Mouse (Mus musculus): ENCODE data around the gene Timm17b. TPM values are rescaled to one million over a fixed set of nuclear protein-coding genes. Genes with fewer than 3 reads are reported as not detected.

The Timm17b gene
- total and polyA plus RNA-seq, 3 experiments, result 33.1 to 76.7 (median 38.8) TPM

- TF ChIP-seq ZKSCAN1 (IDR thresholded peaks at IDR 0.05; ENCODE audit: borderline replicate concordance, low read depth, low read length), result no peak
- no peak for TF ChIP-seq GABPA (IDR thresholded peaks at IDR 0.05; ENCODE audit: insufficient replicate concordance, low read depth, low read length)
- TF ChIP-seq E2F4 (IDR thresholded peaks at IDR 0.05; ENCODE audit: insufficient replicate concordance, low read depth, low read length), result no peak
- TF ChIP-seq CTCF (conservative IDR thresholded peaks at IDR 0.05 in 1 of 2, IDR thresholded peaks at IDR 0.05 in 1 of 2; ENCODE audit: low read depth in 2 of 2, low read length in 2 of 2), result no peak
- no peak for TF ChIP-seq USF2 (conservative IDR thresholded peaks at IDR 0.05; ENCODE audit: low read depth, low read length)
- peak; percentile 36; the same call in 1 of the 2 replicates for TF ChIP-seq IRF4 (IDR thresholded peaks at IDR 0.05; ENCODE audit: low read depth, low read length)
- no peak for TF ChIP-seq POLR2AphosphoS2 (IDR thresholded peaks at IDR 0.05; ENCODE audit: low read depth, low read length)
- no peak for TF ChIP-seq NRF1 (IDR thresholded peaks at IDR 0.05; ENCODE audit: low read depth, low read length)
- TF ChIP-seq JUND (conservative IDR thresholded peaks at IDR 0.05; ENCODE audit: low read depth, low read length), result no peak
- TF ChIP-seq TBP (conservative IDR thresholded peaks at IDR 0.05; ENCODE audit: low read depth, low read length), result no peak
- TF ChIP-seq NELFE (IDR thresholded peaks at IDR 0.05; ENCODE audit: low read depth, low read length), result no peak
- TF ChIP-seq MYC (IDR thresholded peaks at IDR 0.05; ENCODE audit: low read depth, low read length), result no peak
Observed at GRCm38 (mm10) chrX:7859191-7859753, 39.9 kb upstream of the Timm17b start (continued).

GRCm38 (mm10) chrX:7863181-7863580, 36.0 kb upstream of the Timm17b start:
- Histone ChIP-seq H3K9ac (ENCODE audit: insufficient read depth, low read depth) (peak overlapping the region; percentile 48; the same call in 1 of the 2 replicates), H3K27me3 (replicated peaks) (no peaks in the 10 kb centered on the region), H3K27ac (ENCODE audit: insufficient read depth, low read depth) (peak overlapping the region; percentile 98), H3K4me2 (ENCODE audit: insufficient read depth, low read depth, poor library complexity, severe bottlenecking) (peak overlapping the region; percentile 50), H3K4me1 (ENCODE audit: control insufficient read depth in 1 of 2, insufficient read depth in 2 of 2) (peaks cover 18 to 82% of the 10 kb centered on the region in 2 experiments), H3K79me2 (replicated peaks; ENCODE audit: control insufficient read depth, extremely low read depth, insufficient read depth, poor library complexity, severe bottlenecking) (peaks cover 34% of the 10 kb centered on the region), H3K9me3 (replicated peaks; ENCODE audit: low read length) (no peaks in the 10 kb centered on the region), H3K36me3 (replicated peaks in 1 of 2; ENCODE audit: control insufficient read depth in 1 of 2, insufficient read depth in 1 of 2, low read length in 1 of 2) (peaks cover 6 to 12% of the 10 kb centered on the region in 2 experiments), H3K4me3 (replicated peaks in 1 of 3; ENCODE audit: low read depth in 2 of 3, low read length in 2 of 3, poor library complexity in 1 of 3) (no peak overlapping the region)
- in situ Hi-C loops (cut with MboI; ENCODE audit: low pct_ligation_motif_present, low pct_unique_long_range_greater_than_20kb, low sequenced_read_pairs), result no loop called here
- DNase-seq (ENCODE audit: extremely low read depth), result no peak
- dilution Hi-C loops (cut with MboI; ENCODE audit: extremely low pct_ligation_motif_present, extremely low pct_unique_long_range_greater_than_20kb, low sequenced_read_pairs), result no loop called here
- TF ChIP-seq EP300 (IDR thresholded peaks at IDR 0.05; ENCODE audit: low read length), result peak; percentile 88
- no peak for TF ChIP-seq CTCF (conservative IDR thresholded peaks at IDR 0.05 in 1 of 2, IDR thresholded peaks at IDR 0.05 in 1 of 2; ENCODE audit: low read depth in 2 of 2, low read length in 2 of 2)
- TF ChIP-seq ZKSCAN1 (IDR thresholded peaks at IDR 0.05; ENCODE audit: borderline replicate concordance, low read depth, low read length), result no peak
- TF ChIP-seq SMC3 (IDR thresholded peaks at IDR 0.05; ENCODE audit: low read depth, low read length), result no peak
- TF ChIP-seq MEF2A (IDR thresholded peaks at IDR 0.05; ENCODE audit: borderline replicate concordance, low read depth, low read length), result peak; percentile 80; the same call in 1 of the 2 replicates
- TF ChIP-seq MYC (IDR thresholded peaks at IDR 0.05; ENCODE audit: low read depth, low read length), result no peak
- TF ChIP-seq POLR2AphosphoS2 (IDR thresholded peaks at IDR 0.05; ENCODE audit: low read depth, low read length), result no peak
- TF ChIP-seq USF2 (conservative IDR thresholded peaks at IDR 0.05; ENCODE audit: low read depth, low read length), result no peak
- TF ChIP-seq CHD1 (IDR thresholded peaks at IDR 0.05; ENCODE audit: low read depth, low read length), result no peak
- peak; percentile 52 for TF ChIP-seq ETS1 (conservative IDR thresholded peaks at IDR 0.05; ENCODE audit: low read depth, low read length)
- peak; percentile 74 for TF ChIP-seq IRF4 (IDR thresholded peaks at IDR 0.05; ENCODE audit: low read depth, low read length)
- peak; percentile 64; the same call in 1 of the 2 replicates for TF ChIP-seq RCOR1 (conservative IDR thresholded peaks at IDR 0.05; ENCODE audit: low read depth, low read length)
- TF ChIP-seq TBP (conservative IDR thresholded peaks at IDR 0.05; ENCODE audit: low read depth, low read length), result no peak
- peak; percentile 56; the same call in 1 of the 2 replicates for TF ChIP-seq BHLHE40 (IDR thresholded peaks at IDR 0.05; ENCODE audit: low read depth, low read length)
- peak; percentile 92 for TF ChIP-seq TCF12 (IDR thresholded peaks at IDR 0.05; ENCODE audit: low read depth, low read length)
- TF ChIP-seq MAZ (IDR thresholded peaks at IDR 0.05; ENCODE audit: low read depth, low read length), result peak; percentile 51; the same call in 1 of the 2 replicates
- TF ChIP-seq POLR2A (IDR thresholded peaks at IDR 0.05; ENCODE audit: low read depth, low read length), result no peak

Data from CH12.LX (cell line).